Mouse (Mus musculus) forebrain, postnatal 0 days (tissue): ENCODE data around the gene Teddm1b. TPM values are rescaled to one million over a fixed set of nuclear protein-coding genes. Genes with fewer than 3 reads are reported as not detected.
"Not testable (repeated sequence)": the region's sequence is repeated elsewhere in the genome, so short reads cannot be mapped to it uniquely, and the experiment has no call there.

ENCODE experiments used
- ATAC-seq: fragments of 200-750 bp; cut with Nextera tagmentation; 2 replicates; pipeline ENCODE4 v1.8.0; 2017; ENCODE audit warnings: mild to moderate bottlenecking, moderate library complexity
- DNase-seq: peaks from one replicate; pipeline ENCODE4 v3.0.0-alpha.2; 2015
- H3K27ac ChIP-seq: fragments of 300-500 bp; sonication (generic); 2 replicates; pipeline ENCODE4 v1.5.1; 2014; ENCODE audit warnings: low read depth, mild to moderate bottlenecking, antibody characterized with exemption, low read length, moderate library complexity, mixed read lengths
- H3K27me3 ChIP-seq: fragments of 300-500 bp; sonication (generic); 2 replicates; pipeline ENCODE4 v1.6.1; 2014; ENCODE audit warnings: mild to moderate bottlenecking, low read length, mixed read lengths; ENCODE audit not compliant: insufficient read depth
- H3K36me3 ChIP-seq: fragments of 300-500 bp; sonication (generic); 2 replicates; pipeline ENCODE4 v1.6.1; 2014; ENCODE audit warnings: mild to moderate bottlenecking, moderate library complexity; ENCODE audit not compliant: insufficient read depth
- H3K4me1 ChIP-seq: fragments of 300-500 bp; sonication (generic); 2 replicates; pipeline ENCODE4 v1.6.1; 2014; ENCODE audit warnings: antibody characterized with exemption; ENCODE audit not compliant: insufficient read depth
- H3K4me2 ChIP-seq: fragments of 300-500 bp; sonication (generic); 2 replicates; pipeline ENCODE4 v1.6.1; 2014; ENCODE audit warnings: low read depth, mild to moderate bottlenecking, moderate library complexity
- H3K4me3 ChIP-seq: fragments of 300-500 bp; sonication (generic); 2 replicates; pipeline ENCODE4 v1.5.1; 2014; ENCODE audit warnings: low read depth, low read length, mixed read lengths
- H3K9ac ChIP-seq: fragments of 300-500 bp; sonication (generic); 2 replicates; pipeline ENCODE4 v1.6.1; 2014; ENCODE audit warnings: mild to moderate bottlenecking
- H3K9me3 ChIP-seq: fragments of 300-500 bp; sonication (generic); 2 replicates; pipeline ENCODE4 v1.6.1; 2016; ENCODE audit warnings: low read length
- CTCF ChIP-seq: sonication (generic); IDR thresholded peaks from 2 replicates; pipeline ENCODE4 v1.5.1; 2016; ENCODE audit warnings: antibody characterized with exemption, control low read depth, low read depth
- WGBS: fragments of 180-500 bp; shearing (Covaris S2); extraction: QIAGEN DNeasy Blood & Tissue Kit; methylation state at CpG from one replicate; pipeline ENCODE4 v1.1.7; 2014; 5-methylcytosine and 5-hydroxymethylcytosine counted together
- polyA plus RNA-seq: library from polyadenylated mRNA; unstranded; fragments of >200 nt; fragmentation: Nextera tagmentation; extraction: Ambion mirVana; gene quantifications from 2 replicates; pipeline ENCODE4 v1.2.1, GENCODE M21; 2015
- total RNA-seq: library from RNA; depleted of rRNA; stranded (reverse); fragments of >200 nt; gene quantifications from 2 replicates; pipeline ENCODE4 v1.2.3, GENCODE M21; 2014

Teddm1b gene
- total and polyA plus RNA-seq, 2 experiments from 2014 or later, result 0.36 TPM; not detected in 1

DNA sequence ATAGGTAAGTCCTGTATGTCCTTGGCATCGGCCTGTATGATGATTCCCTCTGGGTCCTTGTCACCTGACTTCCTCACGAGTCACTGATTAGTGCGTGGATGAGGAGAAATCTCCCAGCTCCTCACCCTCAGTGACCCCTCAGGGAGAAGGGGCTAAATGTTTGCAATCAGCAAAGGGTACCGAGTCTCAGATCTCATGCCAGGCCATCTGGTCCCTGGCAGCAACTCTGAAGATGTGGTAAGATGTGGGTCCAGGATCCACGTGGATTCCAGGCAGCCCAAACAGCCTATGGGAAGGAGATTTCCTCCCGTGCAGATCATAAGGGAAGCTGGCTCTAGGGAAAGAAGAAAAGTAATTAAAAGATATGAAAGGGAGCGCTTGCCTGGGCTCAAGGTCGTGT is 18.2 kb upstream of the Teddm1b start:
- H3K9ac ChIP-seq, result no peak overlapping the region
- ATAC-seq (no peak), DNase-seq (no peak)
- no peaks in the 10 kb centered on the region for H3K27me3 ChIP-seq
- TF ChIP-seq CTCF, result no peak
- no peaks in the 10 kb centered on the region for H3K9me3 ChIP-seq
- H3K27ac ChIP-seq, result no peak overlapping the region
- no peak overlapping the region for H3K4me3 ChIP-seq
- 70% methylated on average over 8 of the region's 8 CpGs for WGBS
- H3K4me1 ChIP-seq, result no peaks in the 10 kb centered on the region
- H3K4me2 ChIP-seq, result no peak overlapping the region
- H3K36me3 ChIP-seq, result no peaks in the 10 kb centered on the region

- H3K27me3 ChIP-seq, H3K4me2 ChIP-seq, ATAC-seq, H3K4me3 ChIP-seq, H3K9me3 ChIP-seq, H3K36me3 ChIP-seq, H3K4me1 ChIP-seq, DNase-seq, H3K27ac ChIP-seq, H3K9ac ChIP-seq: not testable (repeated sequence)
- WGBS, result 96% methylated on average over 17 of the region's 17 CpGs
These were observed 6.2 kb downstream of the Teddm1b start for GRCm38 (mm10) chr1:153880391-153880790.

- Histone ChIP-seq H3K9ac (no peak overlapping the region), H3K4me2 (no peak overlapping the region), H3K27ac (no peak overlapping the region), H3K4me1 (no peaks in the 10 kb centered on the region), H3K9me3 (no peaks in the 10 kb centered on the region), H3K36me3 (no peaks in the 10 kb centered on the region), H3K4me3 (no peak overlapping the region), H3K27me3 (no peaks in the 10 kb centered on the region)
- ATAC-seq (peak; percentile 32; the same call in 1 of the 2 replicates), DNase-seq (no peak)
- WGBS, result 40% methylated on average over 17 of the region's 17 CpGs
- no peak for TF ChIP-seq CTCF
These were observed 12.0 kb downstream of the Teddm1b start for GRCm38 (mm10) chr1:153886024-153886633.

- ATAC-seq (no peak), DNase-seq (no peak)
- Histone ChIP-seq H3K4me1 (no peaks in the 10 kb centered on the region), H3K27me3 (no peaks in the 10 kb centered on the region; the same call in 1 of the 2 replicates), H3K9ac (no peak overlapping the region), H3K27ac (no peak overlapping the region), H3K36me3 (no peaks in the 10 kb centered on the region), H3K9me3 (no peaks in the 10 kb centered on the region), H3K4me2 (no peak overlapping the region), H3K4me3 (no peak overlapping the region)
- WGBS, result 93% methylated on average over 10 of the region's 10 CpGs
- no peak for TF ChIP-seq CTCF
These were observed 16.0 kb downstream of the Teddm1b start for GRCm38 (mm10) chr1:153890121-153890520.

GRCm38 (mm10) chr1:153891442-153891841 is 17.3 kb downstream of the Teddm1b start, which contains the start of gene Teddm1a:
TSS of gene Teddm1a (plus strand) at chr1:153891742.
- no peak for ATAC-seq
- no peaks in the 10 kb centered on the region; the same call in 1 of the 2 replicates for H3K27me3 ChIP-seq
- 76% methylated on average over 4 of the region's 4 CpGs for WGBS
- H3K36me3 ChIP-seq, result no peaks in the 10 kb centered on the region
- H3K4me3 ChIP-seq, result no peak within 1 kb of the TSS
- no peak within 1 kb of the TSS for H3K27ac ChIP-seq
- no peak for DNase-seq
- no peak within 1 kb of the TSS for H3K4me2 ChIP-seq
- H3K9ac ChIP-seq, result no peak within 1 kb of the TSS
- no peak for TF ChIP-seq CTCF
- H3K4me1 ChIP-seq, result no peaks in the 10 kb centered on the region
- H3K9me3 ChIP-seq, result no peaks in the 10 kb centered on the region

- no peak overlapping the region for H3K27ac ChIP-seq
- WGBS, result 63% methylated on average over 2 of the region's 2 CpGs
- H3K4me3 ChIP-seq, result no peak overlapping the region
- H3K4me1 ChIP-seq, result no peaks in the 10 kb centered on the region
- H3K4me2 ChIP-seq, result no peak overlapping the region
- no peak for TF ChIP-seq CTCF
- no peak for ATAC-seq
- no peak for DNase-seq
- H3K36me3 ChIP-seq, result no peaks in the 10 kb centered on the region
- no peak overlapping the region for H3K9ac ChIP-seq
- no peaks in the 10 kb centered on the region for H3K9me3 ChIP-seq
- no peaks in the 10 kb centered on the region; the same call in 1 of the 2 replicates for H3K27me3 ChIP-seq
These were observed 19.6 kb downstream of the Teddm1b start for GRCm38 (mm10) chr1:153893746-153894145.

DNA sequence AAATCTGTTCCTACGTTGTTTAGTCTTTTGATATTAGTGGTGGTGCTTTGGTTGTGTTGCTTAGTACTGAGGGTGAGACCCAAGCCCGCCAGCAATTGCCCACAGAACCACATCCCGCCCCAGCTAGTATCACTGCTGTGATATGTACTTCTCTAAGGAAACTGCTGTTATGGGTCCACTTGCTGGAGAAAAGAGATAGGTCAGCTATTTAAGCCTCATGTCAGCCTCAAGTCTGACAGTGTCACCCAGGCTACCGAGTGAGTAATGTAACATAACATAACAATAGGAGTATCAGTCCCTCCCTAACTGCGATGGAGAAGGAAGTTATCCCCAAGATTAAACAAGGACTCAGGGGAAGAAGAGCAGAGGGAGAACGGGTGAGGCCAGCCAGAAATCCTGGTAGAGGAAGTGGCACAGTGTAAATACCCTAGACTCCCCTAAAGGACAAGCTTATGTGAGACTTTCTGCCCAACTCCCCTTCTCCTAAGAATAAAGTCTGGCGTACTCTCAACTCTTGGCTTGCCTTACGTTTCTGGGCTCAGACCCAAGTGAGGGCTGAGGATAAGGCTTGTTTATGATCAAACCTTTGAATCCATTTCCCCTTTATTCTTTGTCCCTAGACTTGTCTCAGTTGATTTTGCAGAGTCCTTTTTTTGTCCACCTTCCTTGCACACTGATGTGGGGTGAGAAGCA is 20.2 kb downstream of the Teddm1b start:
- ATAC-seq (no peak), DNase-seq (peak; percentile 54)
- H3K36me3 ChIP-seq, result no peaks in the 10 kb centered on the region
- H3K27ac ChIP-seq, result 0 out of 2 replicates have a peak overlapping the region, but pooled peaks have one; percentile 30
- H3K9ac ChIP-seq, result no peak overlapping the region
- H3K4me2 ChIP-seq, result no peak overlapping the region
- no peak for TF ChIP-seq CTCF
- no peaks in the 10 kb centered on the region; the same call in 1 of the 2 replicates for H3K27me3 ChIP-seq
- H3K4me3 ChIP-seq, result no peak overlapping the region
- no peaks in the 10 kb centered on the region for H3K4me1 ChIP-seq
- WGBS, result 44% methylated on average over 8 of the region's 8 CpGs
- H3K9me3 ChIP-seq, result no peaks in the 10 kb centered on the region
